Mouse (Mus musculus) liver, embryonic 14.5 days (tissue): ENCODE measurements around the gene Dchs1. TPM values are rescaled to one million over a fixed set of nuclear protein-coding genes. Genes with fewer than 3 reads are reported as not detected.

Experiments
- ATAC-seq: fragments of 200-750 bp; cut with Nextera tagmentation; 2 replicates; pipeline ENCODE4 v1.8.0; 2017; ENCODE audit warnings: moderate number of reproducible peaks, mild to moderate bottlenecking, moderate library complexity; ENCODE audit not compliant: insufficient read depth
- DNase-seq, 3 experiments: peaks; one replicate each; pipeline ENCODE4 v3.0.0-alpha.2; 2012 to 2013; ENCODE audit warnings: low read depth in 3 of 3, low spot score in 3 of 3
- H3K27ac ChIP-seq: fragments of 300-500 bp; sonication (generic); 2 replicates; pipeline ENCODE4 v1.5.1; 2014; ENCODE audit warnings: moderate library complexity, mild to moderate bottlenecking, control low read depth, inconsistent platforms
- H3K27me3 ChIP-seq: fragments of 300-500 bp; sonication (generic); 2 replicates; pipeline ENCODE4 v1.6.1; 2014; ENCODE audit warnings: mild to moderate bottlenecking, low read length, moderate library complexity; ENCODE audit not compliant: control insufficient read depth, insufficient read depth
- H3K36me3 ChIP-seq: fragments of 300-500 bp; sonication (generic); replicated peaks from 2 replicates; pipeline ENCODE4 v1.6.1; 2014; ENCODE audit warnings: low read depth; ENCODE audit not compliant: control insufficient read depth, insufficient read depth
- H3K4me1 ChIP-seq, 2 experiments: fragments of 200-500 bp in 1 of 2; fragments of 300-500 bp in 1 of 2; sonication (generic) in 1 of 2; replicated peaks; 2 replicates each; pipeline ENCODE4 v1.6.1; 2012 to 2014; ENCODE audit warnings: antibody characterized with exemption in 1 of 2, inconsistent platforms in 1 of 2, low read length in 1 of 2; ENCODE audit not compliant: control insufficient read depth in 2 of 2, insufficient read depth in 2 of 2
- H3K4me2 ChIP-seq: fragments of 300-500 bp; sonication (generic); 2 replicates; pipeline ENCODE4 v1.6.1; 2014; ENCODE audit warnings: low read depth, mild to moderate bottlenecking, control low read depth, moderate library complexity
- H3K4me3 ChIP-seq, 2 experiments: fragments of 200-500 bp in 1 of 2; fragments of 300-500 bp in 1 of 2; sonication (generic) in 1 of 2; 2 replicates each; pipeline ENCODE4 v1.5.1; 2012 to 2014; ENCODE audit warnings: low read depth in 2 of 2, low read length in 2 of 2, mild to moderate bottlenecking in 2 of 2, control low read depth in 1 of 2, inconsistent platforms in 1 of 2, moderate library complexity in 1 of 2; ENCODE audit not compliant: insufficient read depth in 1 of 2
- H3K9ac ChIP-seq: fragments of 300-500 bp; sonication (generic); replicated peaks from 2 replicates; pipeline ENCODE4 v1.6.1; 2014; ENCODE audit warnings: mild to moderate bottlenecking, control low read depth, moderate library complexity
- H3K9me3 ChIP-seq: fragments of 300-500 bp; sonication (generic); 2 replicates; pipeline ENCODE4 v1.6.1; 2016; ENCODE audit warnings: low read length, mixed read lengths; ENCODE audit not compliant: control insufficient read depth
- CTCF ChIP-seq: IDR thresholded peaks from 2 replicates; pipeline ENCODE4 v1.5.1; 2016; ENCODE audit warnings: antibody characterized with exemption, low read depth, control low read depth
- EP300 ChIP-seq: IDR thresholded peaks from 2 replicates; pipeline ENCODE4 v1.6.1; 2016; ENCODE audit warnings: antibody characterized with exemption, low read depth
- WGBS: fragments of 180-500 bp; shearing (Covaris S2); extraction: QIAGEN DNeasy Blood & Tissue Kit; methylation state at CpG from one replicate; pipeline ENCODE4 v1.1.7; 2014; ENCODE audit not compliant: insufficient replicate concordance; 5-methylcytosine and 5-hydroxymethylcytosine counted together
- polyA plus RNA-seq, 2 experiments: library from polyadenylated mRNA; depleted of rRNA in 1 of 2; stranded (reverse) in 1 of 2; unstranded in 1 of 2; fragments of >200 nt; fragmentation: Nextera tagmentation in 1 of 2; extraction: Ambion mirVana in 1 of 2; gene quantifications; 2 replicates each; pipeline versions ENCODE4 v1.2.1 to v1.2.3; 2012 to 2014

The Dchs1 gene
- polyA plus RNA-seq, 2 experiments = 0.57 to 0.62 TPM

DNA sequence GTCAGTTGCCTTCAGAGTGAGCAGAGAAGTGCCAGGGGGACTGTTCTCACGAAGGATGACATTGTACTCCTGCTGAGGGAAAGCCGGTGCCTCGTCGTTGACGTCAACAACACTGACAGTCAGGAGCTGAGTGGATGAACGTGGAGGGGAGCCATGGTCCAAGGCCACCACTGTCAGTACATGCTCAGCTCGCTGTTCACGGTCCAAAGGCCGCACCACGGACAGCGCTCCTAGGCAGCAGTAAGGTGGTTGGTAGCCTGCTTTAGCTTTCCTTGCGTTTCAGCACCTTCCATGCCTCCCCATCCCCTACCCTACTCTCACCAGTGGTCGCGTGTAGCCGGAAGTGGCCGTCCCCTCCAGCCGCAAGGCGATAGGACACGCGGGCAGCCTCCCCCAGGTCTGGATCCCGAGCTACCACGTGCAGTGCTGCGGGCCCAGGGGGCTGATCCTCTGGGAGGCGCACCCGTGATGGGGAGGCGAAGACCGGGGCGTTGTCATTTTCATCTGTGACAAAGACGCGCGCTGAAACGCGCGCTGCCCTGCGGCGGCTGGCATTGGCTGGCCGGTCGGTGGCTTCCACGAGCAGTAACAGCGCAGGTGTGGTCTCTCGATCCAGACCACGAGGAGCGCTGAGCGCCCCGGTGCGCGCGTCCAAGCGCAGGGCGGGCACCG lies 25.5 kb downstream of the Dchs1 start:
- peaks cover 11% of the 10 kb centered on the region for H3K27me3 ChIP-seq
- peak overlapping the region; percentile 48 for H3K4me2 ChIP-seq
- DNase-seq (no peak), ATAC-seq (peak; percentile 31; the same call in 1 of the 2 replicates)
- peak overlapping the region in 1 of 2 experiments; percentile 16; a peak in 2 of 4 replicates for H3K4me3 ChIP-seq
- WGBS = 7% methylated on average over 51 of the region's 51 CpGs
- TF ChIP-seq CTCF = no peak
- no peaks in the 10 kb centered on the region for H3K9me3 ChIP-seq
- no peak overlapping the region for H3K27ac ChIP-seq
- H3K36me3 ChIP-seq = no peaks in the 10 kb centered on the region
- no peak overlapping the region for H3K9ac ChIP-seq
- no peaks in the 10 kb centered on the region for H3K4me1 ChIP-seq

DNA sequence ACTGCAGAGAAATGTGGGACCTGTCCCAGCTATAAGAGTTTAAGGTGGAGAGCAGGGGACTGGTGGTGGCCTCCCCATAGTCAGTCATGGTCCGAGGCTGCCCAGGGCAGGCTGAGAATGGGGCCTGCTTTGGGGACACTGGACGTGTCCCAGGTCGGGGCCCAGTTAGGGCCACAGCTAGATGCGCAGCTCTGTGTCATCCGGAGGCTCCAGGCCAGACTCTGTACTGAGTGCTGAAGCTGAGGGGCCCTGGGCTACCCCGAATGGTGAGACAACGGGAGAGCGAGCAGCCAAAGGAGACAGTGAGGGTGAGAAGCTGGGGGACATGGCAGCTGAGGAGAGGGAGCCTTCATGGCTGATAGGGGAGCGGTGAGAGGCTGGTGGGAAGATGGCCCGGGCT lies 34.2 kb downstream of the Dchs1 start:
- peaks cover 6 to 7% of the 10 kb centered on the region in 2 experiments for H3K4me1 ChIP-seq
- no peak for TF ChIP-seq EP300
- no peak for TF ChIP-seq CTCF
- no peaks in the 10 kb centered on the region for H3K27me3 ChIP-seq
- H3K27ac ChIP-seq = no peak overlapping the region
- DNase-seq (no peak), ATAC-seq (no peak)
- H3K9me3 ChIP-seq = no peaks in the 10 kb centered on the region
- WGBS = 73% methylated on average over 10 of the region's 10 CpGs
- H3K9ac ChIP-seq = no peak overlapping the region
- no peak overlapping the region for H3K4me3 ChIP-seq
- no peaks in the 10 kb centered on the region for H3K36me3 ChIP-seq
- H3K4me2 ChIP-seq = no peak overlapping the region

DNA sequence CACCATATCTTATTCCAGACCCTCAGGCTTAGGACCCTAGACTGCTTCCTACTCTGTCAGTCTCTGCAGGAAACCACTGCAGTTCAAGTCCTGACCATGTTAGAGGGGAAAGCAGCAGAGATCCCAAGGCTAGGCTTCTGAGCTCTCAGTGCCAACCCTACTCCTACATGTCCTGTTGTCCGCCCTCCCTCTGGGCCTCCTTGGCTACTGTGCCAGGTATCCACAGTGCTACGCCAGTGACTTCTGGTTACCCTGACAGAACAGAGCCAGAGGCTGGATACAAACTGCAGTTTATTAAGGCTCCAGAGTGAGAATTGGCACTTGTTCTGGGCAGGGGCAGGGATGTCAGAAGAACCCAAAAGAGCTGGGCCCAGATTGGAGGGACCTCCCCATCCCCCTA lies 34.7 kb downstream of the Dchs1 start:
- Histone ChIP-seq H3K4me1 (peaks cover 6 to 7% of the 10 kb centered on the region in 2 experiments), H3K36me3 (no peaks in the 10 kb centered on the region; the same call in 1 of the 2 replicates), H3K4me2 (no peak overlapping the region), H3K4me3 (no peak overlapping the region), H3K27ac (no peak overlapping the region), H3K9me3 (no peaks in the 10 kb centered on the region), H3K9ac (no peak overlapping the region), H3K27me3 (no peaks in the 10 kb centered on the region)
- ATAC-seq (no peak), DNase-seq (no peak)
- WGBS = 65% methylated on average over 2 of the region's 2 CpGs
- TF ChIP-seq CTCF (no peak), EP300 (no peak)

DNA sequence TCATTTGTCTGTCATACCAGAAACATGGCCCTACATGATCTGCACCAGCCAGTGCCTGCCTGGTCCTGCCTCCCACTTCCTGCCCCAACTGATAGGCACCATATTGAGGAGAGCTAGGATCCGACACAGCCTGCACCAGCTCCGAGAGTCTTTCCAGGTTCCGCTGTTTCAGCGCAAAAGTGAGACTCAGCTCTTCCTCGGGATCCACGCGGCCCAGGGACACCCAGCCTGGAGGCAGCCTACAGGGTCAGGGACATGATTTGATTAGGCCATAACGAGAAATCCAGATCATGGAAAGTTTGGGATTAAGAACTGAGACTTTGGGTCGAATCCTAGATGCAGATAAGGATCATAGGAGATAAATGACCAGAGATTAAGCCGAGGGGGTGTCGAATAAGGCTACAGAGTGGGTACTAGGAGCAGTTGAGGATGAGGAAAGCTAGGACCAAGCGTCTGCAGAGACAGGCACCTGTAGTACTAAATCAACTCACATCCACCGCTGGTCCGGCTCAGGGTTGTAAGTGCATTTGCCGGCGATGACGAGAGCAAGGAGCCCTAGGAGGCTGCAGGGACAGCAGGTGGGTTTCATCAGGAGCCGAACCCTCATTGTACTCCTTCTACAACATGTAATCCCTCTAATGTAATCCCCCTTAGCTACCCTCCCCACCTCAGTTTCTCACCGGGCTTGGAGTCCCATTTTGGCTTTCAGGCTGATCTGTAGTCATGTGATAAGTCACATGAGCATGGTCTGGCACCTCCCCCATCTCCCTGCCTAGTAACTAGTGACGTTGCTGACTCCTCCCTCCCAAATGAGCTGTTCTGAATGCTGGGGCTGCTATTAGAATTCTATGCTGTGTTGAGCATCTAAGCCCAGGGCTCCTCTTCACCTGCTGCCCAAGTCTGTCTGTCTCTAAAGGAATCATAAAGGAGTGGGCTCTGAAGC lies 35.7 kb downstream of the Dchs1 start, which contains the start of gene Tpp1:
Tpp1 (minus strand) TSS at position 745 of the 943 bp plus-strand sequence.
- Histone ChIP-seq H3K36me3 (peaks cover 1% of the 10 kb centered on the region; the same call in 1 of the 2 replicates), H3K9ac (peak within 1 kb of the TSS; percentile 90), H3K4me3 (peak within 1 kb of the TSS; percentile 85 to 95), H3K9me3 (no peaks in the 10 kb centered on the region), H3K27ac (peak within 1 kb of the TSS; percentile 57), H3K27me3 (no peaks in the 10 kb centered on the region), H3K4me2 (peak within 1 kb of the TSS; percentile 80), H3K4me1 (peaks cover 6 to 7% of the 10 kb centered on the region in 2 experiments)
- DNase-seq = peak; percentile 84 to 88 (median 87)
- TF ChIP-seq CTCF (no peak), EP300 (no peak)
- ATAC-seq = peak; percentile 88
- WGBS = 15% methylated on average over 20 of the region's 20 CpGs

DNA sequence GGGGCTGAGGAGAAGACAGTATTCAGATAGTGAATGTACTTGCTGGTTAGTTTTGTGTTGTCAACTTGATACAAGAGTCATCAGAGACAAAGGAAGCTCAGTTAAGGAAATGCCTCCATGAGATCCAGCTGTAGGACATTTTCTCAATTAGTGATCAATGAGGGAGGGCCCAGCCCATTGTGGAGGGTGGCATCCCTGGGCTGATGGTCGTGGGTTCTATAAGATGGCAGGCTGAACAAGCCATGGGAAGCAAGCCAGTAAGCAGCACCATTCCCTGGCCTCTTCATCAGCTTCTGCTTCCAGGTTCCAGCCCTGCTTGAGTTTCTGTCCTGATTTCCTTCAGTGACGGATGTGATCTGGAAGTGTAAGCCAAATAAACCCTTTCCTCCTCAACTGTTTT lies 39.7 kb downstream of the Dchs1 start:
- Histone ChIP-seq H3K9ac (no peak overlapping the region), H3K4me2 (no peak overlapping the region), H3K9me3 (no peaks in the 10 kb centered on the region), H3K27ac (no peak overlapping the region), H3K27me3 (no peaks in the 10 kb centered on the region), H3K4me1 (peaks cover 16% of the 10 kb centered on the region in 2 experiments), H3K36me3 (peaks cover 9% of the 10 kb centered on the region), H3K4me3 (no peak overlapping the region)
- TF ChIP-seq EP300 = no peak
- TF ChIP-seq CTCF = no peak
- no peak for ATAC-seq
- WGBS = 71% methylated on average over 2 of the region's 2 CpGs
- DNase-seq = no peak
